Mouse (Mus musculus): Measurements from ENCODE around the gene Mast1. TPM values are rescaled to one million over a fixed set of nuclear protein-coding genes. Genes with fewer than 3 reads are reported as not detected.
A peak's percentile ranks its signal among the peaks of the same experiment; 100 is the strongest.

Mast1 gene
- polyA plus RNA-seq, 1 experiment: 0.42 TPM

DNA sequence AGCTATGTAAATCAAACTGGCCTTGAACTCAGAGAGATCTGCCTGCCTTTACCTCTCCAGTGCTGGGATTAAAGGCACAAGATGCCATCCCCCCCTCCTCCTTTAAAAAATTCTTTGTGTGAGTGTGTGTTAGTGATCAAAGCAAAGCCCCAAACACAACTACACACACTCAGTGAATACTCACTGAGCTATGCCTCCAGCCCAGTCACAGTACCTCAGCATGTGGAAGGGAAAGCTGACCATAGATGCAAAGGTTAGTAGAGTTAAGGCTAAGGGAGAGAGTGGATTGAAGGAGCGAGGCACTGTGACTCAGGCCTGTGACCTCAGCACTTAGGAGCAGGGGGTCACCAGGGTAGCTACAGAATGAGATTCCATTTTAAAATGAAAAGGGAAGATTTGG lies 35.9 kb upstream of the Mast1 start:
- Histone ChIP-seq H3K4me1 (ENCODE audit: control insufficient read depth, insufficient read depth, low read length) (peaks cover 8% of the 10 kb centered on the region), H3K4me3 (ENCODE audit: insufficient read depth, low read length) (no peak overlapping the region), H3K27ac (ENCODE audit: insufficient read depth, low read depth, low read length) (no peak overlapping the region)
- no peak for TF ChIP-seq POLR2A (IDR thresholded peaks at IDR 0.05; ENCODE audit: borderline replicate concordance, low read depth, low read length)

DNA sequence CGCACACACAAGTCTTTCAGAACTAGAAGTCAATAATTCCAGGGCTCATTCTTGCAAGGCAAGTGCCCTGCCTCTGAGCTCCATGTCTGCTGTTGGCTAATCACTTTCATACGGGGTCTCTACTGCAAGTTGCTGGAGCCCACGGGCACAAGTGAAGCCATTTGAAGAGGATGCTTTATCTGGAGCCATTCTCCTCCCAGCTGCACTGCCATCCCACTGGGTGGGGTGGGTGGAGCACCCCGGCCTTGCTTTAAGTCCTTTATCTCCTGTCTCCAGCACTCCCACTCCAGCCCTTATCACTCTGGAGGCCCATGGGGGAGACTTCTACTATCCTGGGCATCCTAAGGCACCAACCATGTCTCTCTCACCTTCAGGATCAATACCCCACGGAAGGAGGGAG lies 33.8 kb upstream of the Mast1 start:
- H3K4me3 ChIP-seq (ENCODE audit: insufficient read depth, low read length): peak overlapping the region; percentile 80
- no peak overlapping the region for H3K27ac ChIP-seq (ENCODE audit: insufficient read depth, low read depth, low read length)
- no peak for TF ChIP-seq POLR2A (IDR thresholded peaks at IDR 0.05; ENCODE audit: borderline replicate concordance, low read depth, low read length)
- no peak for TF ChIP-seq CTCF (IDR thresholded peaks at IDR 0.05; ENCODE audit: low read depth, low read length)
- peaks cover 26% of the 10 kb centered on the region for H3K4me1 ChIP-seq (ENCODE audit: control insufficient read depth, insufficient read depth, low read length)

DNA sequence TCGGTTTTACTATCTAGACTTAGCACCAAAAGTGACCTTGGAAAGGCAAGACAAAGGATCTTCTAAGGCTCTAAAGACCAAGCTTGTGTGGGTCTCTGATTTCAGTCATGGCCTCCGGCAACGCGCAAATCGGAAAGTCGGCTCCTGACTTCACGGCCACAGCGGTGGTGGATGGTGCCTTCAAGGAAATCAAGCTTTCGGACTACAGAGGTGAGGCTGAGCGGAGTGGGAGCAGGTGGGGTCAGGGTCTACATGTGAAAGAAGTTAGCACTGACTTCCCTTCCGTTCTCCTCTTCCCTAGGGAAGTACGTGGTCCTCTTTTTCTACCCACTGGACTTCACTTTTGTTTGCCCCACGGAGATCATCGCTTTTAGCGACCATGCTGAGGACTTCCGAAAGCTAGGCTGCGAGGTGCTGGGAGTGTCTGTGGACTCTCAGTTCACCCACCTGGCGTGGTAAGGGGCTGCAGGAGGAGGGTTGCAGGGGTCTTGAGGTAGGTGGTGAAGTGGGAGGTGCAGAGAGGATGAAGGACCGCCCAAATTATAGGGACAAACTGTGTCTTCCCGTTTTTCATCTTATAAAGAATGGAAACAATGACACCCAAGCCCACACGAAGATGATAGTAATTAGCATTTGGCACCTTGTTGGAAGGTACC lies 33.1 kb upstream of the Mast1 start:
- H3K4me1 ChIP-seq (ENCODE audit: control insufficient read depth, insufficient read depth, low read length): peaks cover 26% of the 10 kb centered on the region

DNA sequence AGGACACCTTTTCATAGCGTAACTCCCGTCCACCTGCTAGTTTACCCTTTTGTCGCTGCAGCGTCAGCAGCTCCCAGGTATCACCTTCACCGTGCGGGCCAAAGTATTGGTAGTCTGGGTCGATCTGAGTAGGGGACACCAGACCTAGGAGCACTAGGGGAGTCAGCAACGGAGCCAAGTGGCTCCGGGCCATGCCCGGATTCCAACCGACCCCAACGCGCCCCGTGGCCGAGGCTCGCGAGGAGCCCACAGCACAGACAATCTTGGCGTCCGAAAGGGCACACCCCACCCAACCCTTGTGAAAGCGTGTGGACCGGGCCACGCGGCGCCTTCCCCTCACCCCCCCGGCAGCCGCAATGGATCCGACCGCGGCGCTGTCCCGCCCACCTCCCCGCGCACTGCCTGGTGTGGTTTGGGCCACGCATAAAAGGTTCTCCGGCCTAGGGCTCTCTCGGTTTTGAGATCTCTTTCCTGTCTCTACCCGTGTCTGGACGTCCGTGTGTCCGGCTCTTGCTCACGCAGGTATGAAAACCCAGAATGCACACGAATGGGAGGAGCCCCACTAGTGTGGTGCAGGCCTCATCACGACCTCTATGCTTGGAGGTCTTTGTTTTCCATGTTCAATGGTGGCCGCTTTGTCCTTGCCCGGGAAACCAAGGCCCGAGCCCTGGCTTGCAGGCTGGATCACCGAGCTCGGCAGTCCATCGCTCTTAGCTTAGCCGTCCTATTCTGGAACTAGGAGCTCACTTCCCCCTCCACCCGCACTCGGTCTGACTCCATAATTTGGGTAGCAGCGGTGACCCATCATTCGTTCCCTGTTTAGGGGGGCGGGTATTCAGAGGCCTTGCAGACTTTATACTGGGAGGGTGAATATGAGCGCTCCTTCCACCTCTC lies 32.3 kb upstream of the Mast1 start, which contains the start of the genes Gm49661, Prdx2 and Rnaseh2a:
Gene Gm49661, minus strand, starts transcription at position 193 of the 894 bp plus-strand sequence.
Gene Prdx2, plus strand, starts transcription at position 347 of the 894 bp plus-strand sequence.
Gene Rnaseh2a, minus strand, starts transcription at position 527 of the 894 bp plus-strand sequence.
- peak; percentile 85; the same call in 1 of the 2 replicates for TF ChIP-seq POLR2A (IDR thresholded peaks at IDR 0.05; ENCODE audit: borderline replicate concordance, low read depth, low read length)
- TF ChIP-seq CTCF (IDR thresholded peaks at IDR 0.05; ENCODE audit: low read depth, low read length): no peak
- Histone ChIP-seq H3K27ac (ENCODE audit: insufficient read depth, low read depth, low read length) (peak within 1 kb of the TSS; percentile 87), H3K4me3 (ENCODE audit: insufficient read depth, low read length) (peak within 1 kb of the TSS; percentile 80), H3K4me1 (ENCODE audit: control insufficient read depth, insufficient read depth, low read length) (peaks cover 22% of the 10 kb centered on the region)

More for the DNA sequence above, 33.1 kb upstream of the Mast1 start:
- TF ChIP-seq CTCF (IDR thresholded peaks at IDR 0.05; ENCODE audit: low read depth, low read length) (no peak), POLR2A (IDR thresholded peaks at IDR 0.05; ENCODE audit: borderline replicate concordance, low read depth, low read length) (no peak)
- peak overlapping the region; percentile 80 for H3K4me3 ChIP-seq (ENCODE audit: insufficient read depth, low read length)
- peak overlapping the region; percentile 73 for H3K27ac ChIP-seq (ENCODE audit: insufficient read depth, low read depth, low read length)

DNA sequence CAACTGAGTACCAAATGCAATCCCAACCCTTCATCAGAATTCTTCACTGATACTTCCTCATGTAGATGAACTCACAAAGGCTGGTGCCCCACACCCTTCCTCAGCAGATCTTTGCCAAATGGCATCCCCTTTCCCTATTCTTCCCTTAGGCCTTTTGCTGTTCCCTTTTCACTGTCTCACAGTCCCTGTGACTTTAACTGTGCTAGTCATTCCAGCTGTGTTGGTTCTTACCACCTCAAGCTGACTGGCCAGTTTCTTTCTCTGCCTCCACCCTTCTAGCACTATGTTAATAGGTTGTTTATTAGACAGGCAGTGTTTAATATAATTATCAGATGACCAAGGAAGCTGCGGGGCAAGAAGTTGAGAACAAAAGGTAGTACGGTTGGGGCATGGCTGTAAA lies 31.5 kb upstream of the Mast1 start:
- peak overlapping the region; percentile 87 for H3K27ac ChIP-seq (ENCODE audit: insufficient read depth, low read depth, low read length)
- peaks cover 22% of the 10 kb centered on the region for H3K4me1 ChIP-seq (ENCODE audit: control insufficient read depth, insufficient read depth, low read length)
- H3K4me3 ChIP-seq (ENCODE audit: insufficient read depth, low read length): peak overlapping the region; percentile 80
- TF ChIP-seq POLR2A (IDR thresholded peaks at IDR 0.05; ENCODE audit: borderline replicate concordance, low read depth, low read length) (no peak), CTCF (IDR thresholded peaks at IDR 0.05; ENCODE audit: low read depth, low read length) (no peak)

DNA sequence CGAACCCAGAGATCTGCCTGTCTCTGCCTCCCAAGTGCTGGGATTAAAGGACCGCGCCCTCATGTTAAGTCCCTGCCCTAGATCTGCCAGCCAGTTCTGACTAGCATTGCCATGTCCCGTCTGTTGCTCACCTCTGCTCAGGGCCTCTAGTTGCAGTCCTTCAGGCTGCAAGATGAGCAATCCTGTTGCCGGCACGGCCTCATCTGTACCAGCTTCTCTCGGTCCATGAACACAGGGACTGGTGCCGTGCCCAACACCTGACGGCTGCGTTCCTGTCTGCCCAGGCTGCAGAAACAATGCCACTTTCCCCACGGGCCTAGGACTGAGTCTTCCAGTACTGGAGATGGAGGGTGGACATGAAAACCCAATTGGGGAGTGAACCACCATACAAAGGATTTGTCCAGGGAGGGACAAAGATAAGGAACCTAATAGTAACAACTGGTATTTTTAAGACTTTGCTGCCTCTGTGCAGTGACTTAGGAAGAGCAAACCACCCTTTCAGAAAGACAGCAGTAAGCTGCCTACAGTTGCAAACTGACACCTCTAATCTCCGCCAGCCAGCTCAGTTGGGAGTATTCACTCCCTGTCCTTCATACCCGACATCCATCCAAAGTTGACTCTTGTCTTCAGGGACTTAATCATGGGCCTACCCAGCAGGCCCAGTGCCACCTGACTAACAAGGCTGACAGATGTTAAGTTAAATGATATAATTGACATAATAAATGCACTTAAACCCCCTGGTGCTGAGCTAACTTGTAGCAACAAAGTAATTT lies 30.6 kb upstream of the Mast1 start:
- peak overlapping the region; percentile 17 for H3K4me3 ChIP-seq (ENCODE audit: insufficient read depth, low read length)
- peak overlapping the region; percentile 87 for H3K27ac ChIP-seq (ENCODE audit: insufficient read depth, low read depth, low read length)
- no peak for TF ChIP-seq POLR2A (IDR thresholded peaks at IDR 0.05; ENCODE audit: borderline replicate concordance, low read depth, low read length)
- no peak for TF ChIP-seq CTCF (IDR thresholded peaks at IDR 0.05; ENCODE audit: low read depth, low read length)
- H3K4me1 ChIP-seq (ENCODE audit: control insufficient read depth, insufficient read depth, low read length): peaks cover 22% of the 10 kb centered on the region

DNA sequence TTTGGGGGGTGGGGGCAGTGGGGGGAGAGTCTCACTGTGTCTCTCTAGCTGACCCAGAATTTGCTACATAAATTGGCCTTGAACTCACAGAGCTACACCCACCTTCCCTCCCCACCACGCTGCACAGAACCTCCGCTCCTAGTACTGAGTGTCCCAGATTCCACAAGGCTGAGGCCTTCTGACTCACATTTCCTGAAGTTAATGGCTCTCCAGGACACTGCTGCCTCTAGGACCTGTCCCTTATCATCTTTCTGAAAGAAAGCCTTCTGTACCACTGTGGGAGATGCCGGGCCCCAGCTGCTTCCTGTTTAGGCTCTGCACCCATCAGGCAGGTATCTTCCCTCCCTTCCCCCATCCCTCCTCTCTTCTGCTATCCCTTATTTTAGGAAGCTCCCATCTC lies 29.4 kb upstream of the Mast1 start:
- TF ChIP-seq CTCF (IDR thresholded peaks at IDR 0.05; ENCODE audit: low read depth, low read length): no peak
- no peak for TF ChIP-seq POLR2A (IDR thresholded peaks at IDR 0.05; ENCODE audit: borderline replicate concordance, low read depth, low read length)
- Histone ChIP-seq H3K4me3 (ENCODE audit: insufficient read depth, low read length) (no peak overlapping the region), H3K4me1 (ENCODE audit: control insufficient read depth, insufficient read depth, low read length) (peaks cover 22% of the 10 kb centered on the region), H3K27ac (ENCODE audit: insufficient read depth, low read depth, low read length) (no peak overlapping the region)

DNA sequence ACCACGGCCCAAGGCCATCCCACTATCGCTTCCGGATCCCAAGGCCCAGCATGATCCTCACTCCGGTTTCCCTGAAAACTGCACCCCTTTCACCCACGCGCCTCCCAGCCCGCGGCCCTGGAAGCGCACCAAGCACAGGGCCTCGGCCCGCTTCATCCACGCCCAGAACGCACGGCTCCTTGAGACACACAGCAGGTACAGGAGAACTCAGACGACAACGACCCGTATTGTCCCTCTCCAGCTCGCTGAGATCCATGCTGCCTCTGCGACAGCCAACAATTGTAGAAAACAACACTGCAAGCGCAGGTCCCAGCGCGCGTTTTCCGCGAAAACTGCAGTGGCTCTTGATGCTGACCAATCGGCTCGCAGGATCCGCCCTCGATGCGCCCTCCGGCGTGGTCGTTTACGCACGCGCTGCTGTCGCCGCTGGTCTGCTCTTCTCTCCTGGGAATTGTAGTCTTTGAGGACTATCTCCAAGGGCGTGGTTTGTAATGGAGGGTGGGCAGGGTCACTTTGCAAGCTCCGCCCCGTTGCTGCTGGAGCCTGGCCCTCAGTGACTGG lies 28.7 kb upstream of the Mast1 start:
- peaks cover 22% of the 10 kb centered on the region for H3K4me1 ChIP-seq (ENCODE audit: control insufficient read depth, insufficient read depth, low read length)
- TF ChIP-seq CTCF (IDR thresholded peaks at IDR 0.05; ENCODE audit: low read depth, low read length) (no peak), POLR2A (IDR thresholded peaks at IDR 0.05; ENCODE audit: borderline replicate concordance, low read depth, low read length) (no peak)
- H3K4me3 ChIP-seq (ENCODE audit: insufficient read depth, low read length): peak overlapping the region; percentile 83
- peak overlapping the region; percentile 55 for H3K27ac ChIP-seq (ENCODE audit: insufficient read depth, low read depth, low read length)

DNA sequence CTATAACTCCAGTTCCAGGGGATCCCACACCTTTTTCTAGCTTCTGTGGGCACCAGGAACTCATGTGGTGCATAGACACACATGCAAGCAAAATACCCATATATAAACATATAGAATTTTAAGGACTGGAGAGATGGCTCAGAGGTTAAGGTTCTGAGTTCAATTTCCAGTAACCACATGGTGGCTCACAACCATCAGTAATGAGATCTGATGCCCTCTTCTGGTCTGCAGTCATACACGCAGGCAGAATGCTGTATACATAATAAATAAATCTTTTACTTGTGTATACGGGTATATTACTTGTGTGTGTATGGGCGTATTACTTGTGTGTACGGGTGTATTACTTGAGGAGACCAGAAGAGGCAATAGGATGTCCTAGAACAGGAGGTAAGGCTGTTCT lies 26.8 kb upstream of the Mast1 start:
- H3K27ac ChIP-seq (ENCODE audit: insufficient read depth, low read depth, low read length): no peak overlapping the region
- TF ChIP-seq CTCF (IDR thresholded peaks at IDR 0.05; ENCODE audit: low read depth, low read length): no peak
- no peak for TF ChIP-seq POLR2A (IDR thresholded peaks at IDR 0.05; ENCODE audit: borderline replicate concordance, low read depth, low read length)
- peaks cover 22% of the 10 kb centered on the region for H3K4me1 ChIP-seq (ENCODE audit: control insufficient read depth, insufficient read depth, low read length)
- no peak overlapping the region for H3K4me3 ChIP-seq (ENCODE audit: insufficient read depth, low read length)
